Mouse (Mus musculus) forebrain, postnatal 0 days (tissue): ENCODE measurements around the gene Nfkbid. TPM values are rescaled to one million over a fixed set of nuclear protein-coding genes. Genes with fewer than 3 reads are reported as not detected.

Experiments used
- ATAC-seq: fragments of 200-750 bp; cut with Nextera tagmentation; 2 replicates; pipeline ENCODE4 v1.8.0; 2017; ENCODE audit warnings: mild to moderate bottlenecking, moderate library complexity
- DNase-seq: peaks from one replicate; pipeline ENCODE4 v3.0.0-alpha.2; 2015
- H3K27ac ChIP-seq: fragments of 300-500 bp; sonication (generic); 2 replicates; pipeline ENCODE4 v1.5.1; 2014; ENCODE audit warnings: low read depth, mild to moderate bottlenecking, antibody characterized with exemption, low read length, moderate library complexity, mixed read lengths
- H3K27me3 ChIP-seq: fragments of 300-500 bp; sonication (generic); 2 replicates; pipeline ENCODE4 v1.6.1; 2014; ENCODE audit warnings: mild to moderate bottlenecking, low read length, mixed read lengths; ENCODE audit not compliant: insufficient read depth
- H3K36me3 ChIP-seq: fragments of 300-500 bp; sonication (generic); 2 replicates; pipeline ENCODE4 v1.6.1; 2014; ENCODE audit warnings: mild to moderate bottlenecking, moderate library complexity; ENCODE audit not compliant: insufficient read depth
- H3K4me1 ChIP-seq: fragments of 300-500 bp; sonication (generic); 2 replicates; pipeline ENCODE4 v1.6.1; 2014; ENCODE audit warnings: antibody characterized with exemption; ENCODE audit not compliant: insufficient read depth
- H3K4me2 ChIP-seq: fragments of 300-500 bp; sonication (generic); 2 replicates; pipeline ENCODE4 v1.6.1; 2014; ENCODE audit warnings: low read depth, mild to moderate bottlenecking, moderate library complexity
- H3K4me3 ChIP-seq: fragments of 300-500 bp; sonication (generic); 2 replicates; pipeline ENCODE4 v1.5.1; 2014; ENCODE audit warnings: low read depth, low read length, mixed read lengths
- H3K9ac ChIP-seq: fragments of 300-500 bp; sonication (generic); 2 replicates; pipeline ENCODE4 v1.6.1; 2014; ENCODE audit warnings: mild to moderate bottlenecking
- H3K9me3 ChIP-seq: fragments of 300-500 bp; sonication (generic); 2 replicates; pipeline ENCODE4 v1.6.1; 2016; ENCODE audit warnings: low read length
- CTCF ChIP-seq: sonication (generic); IDR thresholded peaks from 2 replicates; pipeline ENCODE4 v1.5.1; 2016; ENCODE audit warnings: antibody characterized with exemption, control low read depth, low read depth
- WGBS: fragments of 180-500 bp; shearing (Covaris S2); extraction: QIAGEN DNeasy Blood & Tissue Kit; methylation state at CpG from one replicate; pipeline ENCODE4 v1.1.7; 2014; 5-methylcytosine and 5-hydroxymethylcytosine counted together
- polyA plus RNA-seq: library from polyadenylated mRNA; unstranded; fragments of >200 nt; fragmentation: Nextera tagmentation; extraction: Ambion mirVana; gene quantifications from 2 replicates; pipeline ENCODE4 v1.2.1, GENCODE M21; 2015
- total RNA-seq: library from RNA; depleted of rRNA; stranded (reverse); fragments of >200 nt; gene quantifications from 2 replicates; pipeline ENCODE4 v1.2.3, GENCODE M21; 2014

The Nfkbid gene
- total and polyA plus RNA-seq, 2 experiments from 2014 or later: 1.7 to 3.4 TPM

- DNase-seq: no peak
- Histone ChIP-seq H3K9me3 (no peaks in the 10 kb centered on the region), H3K36me3 (peaks cover 21% of the 10 kb centered on the region), H3K9ac (no peak overlapping the region), H3K27ac (no peak overlapping the region), H3K4me1 (no peaks in the 10 kb centered on the region), H3K27me3 (no peaks in the 10 kb centered on the region), H3K4me2 (no peak overlapping the region), H3K4me3 (no peak overlapping the region)
- no peak for TF ChIP-seq CTCF
- no peak for ATAC-seq
These were observed 7.8 kb downstream of the Nfkbid start for GRCm38 (mm10) chr7:30429327-30429726.

GRCm38 (mm10) chr7:30430191-30430590 is 8.7 kb downstream of the Nfkbid start:
- Histone ChIP-seq H3K27me3 (no peaks in the 10 kb centered on the region), H3K36me3 (peaks cover 26% of the 10 kb centered on the region), H3K9ac (no peak overlapping the region), H3K4me3 (no peak overlapping the region), H3K4me2 (no peak overlapping the region), H3K27ac (no peak overlapping the region), H3K4me1 (no peaks in the 10 kb centered on the region), H3K9me3 (no peaks in the 10 kb centered on the region)
- no peak for DNase-seq
- no peak for ATAC-seq
- 60% methylated on average over 2 of the region's 2 CpGs for WGBS
- TF ChIP-seq CTCF: no peak

GRCm38 (mm10) chr7:30431793-30432192 is 10.3 kb downstream of the Nfkbid start:
- WGBS: 11% methylated on average over 3 of the region's 3 CpGs
- Histone ChIP-seq H3K36me3 (peaks cover 30% of the 10 kb centered on the region), H3K27me3 (no peaks in the 10 kb centered on the region), H3K4me2 (no peak overlapping the region), H3K9ac (no peak overlapping the region), H3K4me1 (no peaks in the 10 kb centered on the region), H3K4me3 (no peak overlapping the region), H3K9me3 (no peaks in the 10 kb centered on the region), H3K27ac (no peak overlapping the region)
- ATAC-seq (peak; percentile 86), DNase-seq (peak; percentile 91)
- peak; percentile 84 for TF ChIP-seq CTCF

- no peak overlapping the region for H3K4me2 ChIP-seq
- no peak for DNase-seq
- WGBS: 2% methylated on average over 10 of the region's 10 CpGs
These were observed 12.7 kb downstream of the Nfkbid start for GRCm38 (mm10) chr7:30434238-30434637.

GRCm38 (mm10) chr7:30434701-30435100 is 13.2 kb downstream of the Nfkbid start:
- no peaks in the 10 kb centered on the region for H3K4me1 ChIP-seq
- no peak for DNase-seq
- no peak overlapping the region for H3K4me2 ChIP-seq
- TF ChIP-seq CTCF: no peak
- no peak for ATAC-seq
- no peak overlapping the region for H3K9ac ChIP-seq
- H3K36me3 ChIP-seq: peaks cover 52% of the 10 kb centered on the region
- WGBS: 73% methylated on average over 10 of the region's 10 CpGs
- no peaks in the 10 kb centered on the region for H3K27me3 ChIP-seq
- no peak overlapping the region for H3K27ac ChIP-seq
- H3K4me3 ChIP-seq: no peak overlapping the region
- H3K9me3 ChIP-seq: no peaks in the 10 kb centered on the region

More at GRCm38 (mm10) chr7:30434238-30434637, 12.7 kb downstream of the Nfkbid start:
- H3K36me3 ChIP-seq: peaks cover 48% of the 10 kb centered on the region
- no peak overlapping the region for H3K27ac ChIP-seq
- no peak for ATAC-seq
- H3K4me1 ChIP-seq: no peaks in the 10 kb centered on the region
- no peak for TF ChIP-seq CTCF
- H3K27me3 ChIP-seq: no peaks in the 10 kb centered on the region
- H3K4me3 ChIP-seq: no peak overlapping the region
- no peaks in the 10 kb centered on the region for H3K9me3 ChIP-seq
- H3K9ac ChIP-seq: no peak overlapping the region

GRCm38 (mm10) chr7:30435156-30435555 is 13.6 kb downstream of the Nfkbid start:
- ATAC-seq (no peak), DNase-seq (no peak)
- TF ChIP-seq CTCF: no peak
- H3K4me3 ChIP-seq: no peak overlapping the region
- 55% methylated on average over 9 of the region's 9 CpGs for WGBS
- H3K9ac ChIP-seq: no peak overlapping the region
- H3K9me3 ChIP-seq: no peaks in the 10 kb centered on the region
- peaks cover 57% of the 10 kb centered on the region for H3K36me3 ChIP-seq
- H3K4me1 ChIP-seq: no peaks in the 10 kb centered on the region
- H3K27ac ChIP-seq: no peak overlapping the region
- H3K4me2 ChIP-seq: no peak overlapping the region
- no peaks in the 10 kb centered on the region for H3K27me3 ChIP-seq

GRCm38 (mm10) chr7:30436879-30437278 is 15.3 kb downstream of the Nfkbid start:
- Histone ChIP-seq H3K4me2 (no peak overlapping the region), H3K9me3 (no peaks in the 10 kb centered on the region), H3K27ac (no peak overlapping the region), H3K4me3 (no peak overlapping the region), H3K36me3 (peaks cover 71% of the 10 kb centered on the region), H3K4me1 (no peaks in the 10 kb centered on the region), H3K27me3 (no peaks in the 10 kb centered on the region), H3K9ac (no peak overlapping the region)
- DNase-seq: no peak
- no peak for TF ChIP-seq CTCF
- WGBS: 19% methylated on average over 10 of the region's 10 CpGs
- ATAC-seq: no peak

GRCm38 (mm10) chr7:30439734-30440133 is 18.2 kb downstream of the Nfkbid start:
- Histone ChIP-seq H3K4me3 (no peak overlapping the region), H3K4me1 (no peaks in the 10 kb centered on the region), H3K36me3 (peaks cover 75% of the 10 kb centered on the region), H3K9me3 (no peaks in the 10 kb centered on the region), H3K27ac (no peak overlapping the region), H3K9ac (no peak overlapping the region), H3K4me2 (no peak overlapping the region), H3K27me3 (no peaks in the 10 kb centered on the region)
- 82% methylated on average over 13 of the region's 13 CpGs for WGBS
- ATAC-seq (no peak), DNase-seq (no peak)
- no peak for TF ChIP-seq CTCF
